Mouse (Mus musculus): ENCODE data around the gene Acss1.

GRCm38 (mm10) chr2:150579628-150580027 lies 88.7 kb downstream of the Acss1 start:
- TF ChIP-seq EP300 (IDR thresholded peaks at IDR 0.05; ENCODE audit: low read depth) (no peak), CTCF (IDR thresholded peaks at IDR 0.05; ENCODE audit: low read depth) (no peak)
